Mouse (Mus musculus) T-cell, adult 66 days (primary cell): ENCODE measurements around the gene Clpb. TPM values are rescaled to one million over a fixed set of nuclear protein-coding genes. Genes with fewer than 3 reads are reported as not detected.

Source experiments
- total RNA-seq, 2 experiments: library from RNA; stranded (reverse); gene quantifications; 3 replicates in 1 of 2; 4 replicates in 1 of 2; pipeline ENCODE4 v1.2.4; 2023

Gene Clpb
- 10 to 100 TPM; 22.3 to 24.7 TPM for total RNA-seq

GRCm38 (mm10) chr7:101663514-101664159, at the start of gene Clpb:
Gene Clpb, plus strand, starts transcription at chr7:101663633.

GRCm38 (mm10) chr7:101817861-101818401, 154.5 kb downstream of the Clpb start, which contains the start of gene Phox2a:
Gene Phox2a, plus strand, starts transcription at chr7:101818313.

GRCm38 (mm10) chr7:101837606-101838471, 174.4 kb downstream of the Clpb start, which contains the start of gene Inppl1:
Gene Inppl1, minus strand, starts transcription at chr7:101838229.

Other genes starting within 250 kb of the Clpb start
- 100 to 1,000 TPM; 131 to 161 TPM for gene Pde2a, start 241.9 kb upstream of the Clpb start, total RNA-seq
- 10 to 100 TPM; 35.3 to 76.7 TPM for gene Art2b, start 78.0 kb upstream of the Clpb start, total RNA-seq
- gene Phox2a, start 154.7 kb downstream of the Clpb start, total RNA-seq = not detected
- gene Inppl1, start 174.6 kb downstream of the Clpb start, total RNA-seq = 10 to 100 TPM; 14.6 to 17.7 TPM
- gene Folr2, start 193.6 kb downstream of the Clpb start, total RNA-seq = not detected
- gene Anapc15, start 200.1 kb downstream of the Clpb start, total RNA-seq = 10 to 100 TPM; 36.0 to 56.9 TPM
- gene Folr1, start 207.2 kb downstream of the Clpb start, total RNA-seq = not detected
- 10 to 100 TPM; 64.2 to 67.1 TPM for gene Lamtor1, start 242.3 kb downstream of the Clpb start, total RNA-seq
- not detected for gene Tomt, start 242.7 kb downstream of the Clpb start, total RNA-seq